Mouse (Mus musculus): Measurements from ENCODE around the gene Ripor1. TPM values are rescaled to one million over a fixed set of nuclear protein-coding genes. Genes with fewer than 3 reads are reported as not detected.

Ripor1 gene
- polyA plus RNA-seq, 1 experiment: 28.7 TPM

DNA sequence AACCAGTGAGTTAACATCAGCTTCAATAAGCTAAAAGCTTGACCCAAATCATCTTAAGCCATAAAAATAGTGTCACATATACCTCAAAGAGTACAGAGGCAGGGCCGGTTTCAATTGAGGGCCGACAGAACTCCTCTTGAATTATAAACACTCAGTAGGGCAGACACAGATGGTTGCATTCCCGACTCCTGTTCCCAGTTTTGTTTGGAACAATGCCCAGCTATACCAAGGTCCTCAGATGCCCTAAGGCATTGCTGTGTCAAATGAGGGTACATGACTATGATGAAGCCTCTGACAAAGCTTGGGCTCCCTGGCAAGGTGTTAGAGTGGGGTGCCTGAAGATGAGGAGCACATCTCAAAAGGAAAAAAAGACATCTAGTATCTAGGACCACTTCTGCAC, 29.5 kb upstream of the Ripor1 start:
- no peaks in the 10 kb centered on the region for H3K79me3 ChIP-seq (ENCODE audit: low read depth)
- no peaks in the 10 kb centered on the region for H3K79me2 ChIP-seq (ENCODE audit: control insufficient read depth, insufficient read depth)
- H3ac ChIP-seq (ENCODE audit: control insufficient read depth, insufficient read length, low read depth): no peak overlapping the region
- TF ChIP-seq USF1 (IDR thresholded peaks at IDR 0.05; ENCODE audit: low read depth) (no peak), CEBPB (IDR thresholded peaks at IDR 0.05; ENCODE audit: low read depth) (no peak), MYOD1 (IDR thresholded peaks at IDR 0.05; ENCODE audit: control insufficient read depth, insufficient read length, low read depth) (no peak), MAX (IDR thresholded peaks at IDR 0.05) (no peak), CTCF (IDR thresholded peaks at IDR 0.05; ENCODE audit: control insufficient read depth, insufficient read depth, insufficient read length) (no peak), MYOG (IDR thresholded peaks at IDR 0.05; ENCODE audit: control insufficient read depth, extremely low read depth, insufficient read length) (no peak), FOSL1 (IDR thresholded peaks at IDR 0.05; ENCODE audit: insufficient read depth, low read length, poor library complexity, severe bottlenecking) (no peak)
- no peaks in the 10 kb centered on the region for H3K36me3 ChIP-seq (ENCODE audit: control insufficient read depth, insufficient read depth)
- no peak overlapping the region for H3K4me3 ChIP-seq (ENCODE audit: insufficient read depth, poor library complexity, severe bottlenecking)
- H3K27me3 ChIP-seq (ENCODE audit: control insufficient read depth, insufficient read depth, insufficient read length): no peaks in the 10 kb centered on the region

DNA sequence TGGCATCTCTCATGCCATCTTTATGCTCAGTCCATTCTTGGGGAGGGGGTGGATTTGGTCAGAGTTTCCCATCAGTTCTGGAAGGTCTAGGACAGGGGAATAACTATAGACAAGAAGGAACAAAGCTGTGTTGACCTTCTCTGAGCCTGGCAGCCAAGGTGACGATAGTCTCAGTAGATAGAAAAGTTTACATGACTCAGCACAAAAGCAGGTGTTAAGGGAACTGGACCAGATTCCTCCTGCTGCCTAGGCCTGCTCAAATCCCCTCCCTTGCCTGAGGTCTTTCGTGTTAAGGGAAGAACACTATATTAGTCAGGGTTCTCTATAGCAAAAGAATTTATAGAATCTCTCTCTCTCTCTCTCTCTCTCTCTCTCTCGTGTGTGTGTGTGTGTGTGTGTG, 25.3 kb upstream of the Ripor1 start:
- no peaks in the 10 kb centered on the region for H3K79me2 ChIP-seq (ENCODE audit: control insufficient read depth, insufficient read depth)
- H3K27me3 ChIP-seq (ENCODE audit: control insufficient read depth, insufficient read depth, insufficient read length): no peaks in the 10 kb centered on the region
- TF ChIP-seq FOSL1 (IDR thresholded peaks at IDR 0.05; ENCODE audit: insufficient read depth, low read length, poor library complexity, severe bottlenecking) (no peak), MYOG (IDR thresholded peaks at IDR 0.05; ENCODE audit: control insufficient read depth, extremely low read depth, insufficient read length) (no peak), CTCF (IDR thresholded peaks at IDR 0.05; ENCODE audit: control insufficient read depth, insufficient read depth, insufficient read length) (no peak), CEBPB (IDR thresholded peaks at IDR 0.05; ENCODE audit: low read depth) (no peak), MAX (IDR thresholded peaks at IDR 0.05) (no peak), MYOD1 (IDR thresholded peaks at IDR 0.05; ENCODE audit: control insufficient read depth, insufficient read length, low read depth) (no peak), USF1 (IDR thresholded peaks at IDR 0.05; ENCODE audit: low read depth) (no peak)
- H3K36me3 ChIP-seq (ENCODE audit: control insufficient read depth, insufficient read depth): no peaks in the 10 kb centered on the region
- H3K79me3 ChIP-seq (ENCODE audit: low read depth): no peaks in the 10 kb centered on the region
- no peak overlapping the region for H3ac ChIP-seq (ENCODE audit: control insufficient read depth, insufficient read length, low read depth)
- no peak overlapping the region for H3K4me3 ChIP-seq (ENCODE audit: insufficient read depth, poor library complexity, severe bottlenecking)

DNA sequence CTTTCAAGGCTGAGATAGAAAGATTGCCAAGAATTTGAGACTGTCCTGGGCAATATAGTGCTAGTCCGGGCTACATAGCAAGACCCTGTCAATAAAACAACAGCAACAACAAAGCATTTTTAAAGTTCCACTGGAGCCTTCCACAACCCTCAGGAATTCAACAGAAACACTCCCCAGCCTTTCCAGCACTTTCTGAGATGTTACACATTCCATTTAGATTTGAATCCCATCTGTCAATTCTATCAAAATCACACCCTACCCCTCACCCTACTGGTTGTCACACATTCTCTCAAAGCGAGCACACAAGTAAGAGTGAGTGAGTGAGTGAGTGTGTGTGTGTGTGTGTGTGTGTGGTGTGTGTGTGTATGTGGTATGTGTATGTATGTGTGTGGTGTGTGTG, 12.6 kb upstream of the Ripor1 start:
- TF ChIP-seq MAX (IDR thresholded peaks at IDR 0.05): no peak
- no peak for TF ChIP-seq CTCF (IDR thresholded peaks at IDR 0.05; ENCODE audit: control insufficient read depth, insufficient read depth, insufficient read length)
- no peak for TF ChIP-seq USF1 (IDR thresholded peaks at IDR 0.05; ENCODE audit: low read depth)
- no peak for TF ChIP-seq FOSL1 (IDR thresholded peaks at IDR 0.05; ENCODE audit: insufficient read depth, low read length, poor library complexity, severe bottlenecking)
- no peak for TF ChIP-seq MYOD1 (IDR thresholded peaks at IDR 0.05; ENCODE audit: control insufficient read depth, insufficient read length, low read depth)
- Histone ChIP-seq H3ac (ENCODE audit: control insufficient read depth, insufficient read length, low read depth) (no peak overlapping the region), H3K79me2 (ENCODE audit: control insufficient read depth, insufficient read depth) (peaks cover 14% of the 10 kb centered on the region), H3K79me3 (ENCODE audit: low read depth) (no peaks in the 10 kb centered on the region), H3K27me3 (ENCODE audit: control insufficient read depth, insufficient read depth, insufficient read length) (no peaks in the 10 kb centered on the region), H3K4me3 (ENCODE audit: insufficient read depth, poor library complexity, severe bottlenecking) (no peak overlapping the region), H3K36me3 (ENCODE audit: control insufficient read depth, insufficient read depth) (no peaks in the 10 kb centered on the region)

DNA sequence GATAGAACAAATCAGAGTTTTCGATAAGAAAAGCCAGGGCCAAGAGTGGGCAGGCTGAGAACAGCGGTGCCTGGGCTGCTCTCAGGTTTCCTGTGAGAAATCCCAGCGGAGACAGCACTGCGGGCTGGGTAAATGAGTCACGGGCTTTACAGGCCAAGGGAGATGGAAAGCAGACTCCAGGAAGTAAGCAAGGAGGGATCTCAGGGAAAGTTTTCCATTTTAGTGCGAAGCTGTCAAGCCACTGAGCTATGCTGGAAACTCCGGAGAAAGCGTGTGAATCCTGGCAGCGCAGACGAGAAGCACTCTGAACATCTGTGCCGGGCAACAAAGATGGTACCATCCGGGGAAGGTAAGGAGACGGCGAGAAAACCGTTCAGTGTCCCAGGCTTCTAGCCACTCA, 11.2 kb upstream of the Ripor1 start:
- Histone ChIP-seq H3K27me3 (ENCODE audit: control insufficient read depth, insufficient read depth, insufficient read length) (no peaks in the 10 kb centered on the region), H3K4me3 (ENCODE audit: insufficient read depth, poor library complexity, severe bottlenecking) (peak overlapping the region; percentile 33), H3ac (ENCODE audit: control insufficient read depth, insufficient read length, low read depth) (peak overlapping the region; percentile 33), H3K36me3 (ENCODE audit: control insufficient read depth, insufficient read depth) (no peaks in the 10 kb centered on the region), H3K79me3 (ENCODE audit: low read depth) (no peaks in the 10 kb centered on the region), H3K79me2 (ENCODE audit: control insufficient read depth, insufficient read depth) (peaks cover 14% of the 10 kb centered on the region)
- TF ChIP-seq MAX (IDR thresholded peaks at IDR 0.05) (no peak), MYOD1 (IDR thresholded peaks at IDR 0.05; ENCODE audit: control insufficient read depth, insufficient read length, low read depth) (no peak), MYOG (IDR thresholded peaks at IDR 0.05; ENCODE audit: control insufficient read depth, extremely low read depth, insufficient read length) (no peak), CEBPB (IDR thresholded peaks at IDR 0.05; ENCODE audit: low read depth) (no peak), USF1 (IDR thresholded peaks at IDR 0.05; ENCODE audit: low read depth) (no peak), CTCF (IDR thresholded peaks at IDR 0.05; ENCODE audit: control insufficient read depth, insufficient read depth, insufficient read length) (no peak), FOSL1 (IDR thresholded peaks at IDR 0.05; ENCODE audit: insufficient read depth, low read length, poor library complexity, severe bottlenecking) (no peak)

DNA sequence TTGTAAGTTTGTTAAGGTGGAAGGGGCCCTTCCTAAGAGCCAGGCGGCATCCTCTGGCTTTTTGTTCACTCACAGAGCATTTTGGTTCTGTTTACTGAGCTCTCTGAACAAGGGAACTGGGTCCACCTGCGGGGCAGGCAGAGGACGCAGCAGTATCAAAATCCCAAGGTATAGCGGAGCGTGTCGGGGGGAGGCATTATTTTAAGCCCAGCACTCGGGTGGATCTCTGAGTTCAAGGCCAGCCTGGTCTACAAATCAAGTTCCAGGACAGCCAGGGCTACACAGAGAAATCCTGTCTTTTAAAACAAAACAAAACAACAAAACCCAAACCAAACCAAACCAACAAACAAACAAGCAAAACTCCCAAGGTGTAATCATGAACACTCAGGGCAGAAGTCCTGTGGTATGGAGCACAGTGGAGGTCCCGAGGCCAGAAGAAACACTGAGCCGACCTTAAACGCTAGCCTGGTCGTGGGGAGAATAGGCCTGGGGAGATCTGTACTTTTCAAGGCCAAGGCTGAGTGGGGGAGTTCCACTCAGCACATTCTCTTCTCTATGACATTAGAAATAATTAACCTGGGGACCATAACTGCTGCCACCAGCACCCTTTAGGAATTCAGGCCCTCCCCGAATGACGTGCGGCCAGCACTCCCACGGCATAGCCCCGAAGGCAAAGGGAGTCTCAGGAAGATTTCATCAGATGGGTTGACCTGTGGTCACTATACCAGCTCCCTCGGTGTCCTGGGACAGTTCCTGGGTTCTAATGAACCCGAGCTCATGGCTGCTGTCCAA, 10.4 kb upstream of the Ripor1 start:
- Histone ChIP-seq H3K36me3 (ENCODE audit: control insufficient read depth, insufficient read depth) (no peaks in the 10 kb centered on the region), H3K4me3 (ENCODE audit: insufficient read depth, poor library complexity, severe bottlenecking) (peak overlapping the region; percentile 33), H3K79me3 (ENCODE audit: low read depth) (no peaks in the 10 kb centered on the region), H3K79me2 (ENCODE audit: control insufficient read depth, insufficient read depth) (peaks cover 14% of the 10 kb centered on the region), H3K27me3 (ENCODE audit: control insufficient read depth, insufficient read depth, insufficient read length) (no peaks in the 10 kb centered on the region), H3ac (ENCODE audit: control insufficient read depth, insufficient read length, low read depth) (peak overlapping the region; percentile 45)
- no peak for TF ChIP-seq FOSL1 (IDR thresholded peaks at IDR 0.05; ENCODE audit: insufficient read depth, low read length, poor library complexity, severe bottlenecking)
- no peak for TF ChIP-seq MAX (IDR thresholded peaks at IDR 0.05)
- TF ChIP-seq CEBPB (IDR thresholded peaks at IDR 0.05; ENCODE audit: low read depth): no peak
- TF ChIP-seq MYOG (IDR thresholded peaks at IDR 0.05; ENCODE audit: control insufficient read depth, extremely low read depth, insufficient read length): no peak
- TF ChIP-seq USF1 (IDR thresholded peaks at IDR 0.05; ENCODE audit: low read depth): no peak
- no peak for TF ChIP-seq CTCF (IDR thresholded peaks at IDR 0.05; ENCODE audit: control insufficient read depth, insufficient read depth, insufficient read length)
- TF ChIP-seq MYOD1 (IDR thresholded peaks at IDR 0.05; ENCODE audit: control insufficient read depth, insufficient read length, low read depth): no peak

Data from C2C12 (cell line).